Mouse (Mus musculus): ENCODE measurements around the gene S100a5. TPM values are rescaled to one million over a fixed set of nuclear protein-coding genes. Genes with fewer than 3 reads are reported as not detected.
A peak's percentile ranks its signal among the peaks of the same experiment; 100 is the strongest.

S100a5 gene
- polyA plus RNA-seq, 1 experiment: not detected

GRCm38 (mm10) chr3:90611494-90611893 lies 3.2 kb downstream of the S100a5 start:
- DNase-seq: no peak
- TF ChIP-seq CTCF (IDR thresholded peaks at IDR 0.05; ENCODE audit: borderline replicate concordance, insufficient read depth, low read depth, low read length): no peak
- no peak for TF ChIP-seq POLR2A (IDR thresholded peaks at IDR 0.05; ENCODE audit: borderline replicate concordance, insufficient read depth, low read length)
- 0 out of 2 replicates have a peak, but pooled peaks cover 2% of the 10 kb centered on the region for H3K27me3 ChIP-seq (ENCODE audit: control insufficient read depth, insufficient read depth, low read length)
- H3K27ac ChIP-seq (ENCODE audit: insufficient read depth, low read length): no peak overlapping the region
- H3K4me3 ChIP-seq (replicated peaks; ENCODE audit: insufficient read depth, low read depth, low read length): no peak overlapping the region
- whole genome bisulfite sequencing: 87% methylated on average over 3 of the region's 3 CpGs
- H3K4me1 ChIP-seq (ENCODE audit: control insufficient read depth, insufficient read depth, low read length): peaks cover 5% of the 10 kb centered on the region

- WGBS: 74% methylated on average over 4 of the region's 4 CpGs
- H3K27ac ChIP-seq (ENCODE audit: insufficient read depth, low read length): no peak overlapping the region
- H3K4me1 ChIP-seq (ENCODE audit: control insufficient read depth, insufficient read depth, low read length): peaks cover 5% of the 10 kb centered on the region
- no peak overlapping the region for H3K4me3 ChIP-seq (replicated peaks; ENCODE audit: insufficient read depth, low read depth, low read length)
- H3K27me3 ChIP-seq (ENCODE audit: control insufficient read depth, insufficient read depth, low read length): 0 out of 2 replicates have a peak, but pooled peaks cover 2% of the 10 kb centered on the region
- DNase-seq: no peak
- TF ChIP-seq CTCF (IDR thresholded peaks at IDR 0.05; ENCODE audit: borderline replicate concordance, insufficient read depth, low read depth, low read length) (no peak), POLR2A (IDR thresholded peaks at IDR 0.05; ENCODE audit: borderline replicate concordance, insufficient read depth, low read length) (no peak)
Observed at GRCm38 (mm10) chr3:90612061-90612460, 3.7 kb downstream of the S100a5 start.

DNA sequence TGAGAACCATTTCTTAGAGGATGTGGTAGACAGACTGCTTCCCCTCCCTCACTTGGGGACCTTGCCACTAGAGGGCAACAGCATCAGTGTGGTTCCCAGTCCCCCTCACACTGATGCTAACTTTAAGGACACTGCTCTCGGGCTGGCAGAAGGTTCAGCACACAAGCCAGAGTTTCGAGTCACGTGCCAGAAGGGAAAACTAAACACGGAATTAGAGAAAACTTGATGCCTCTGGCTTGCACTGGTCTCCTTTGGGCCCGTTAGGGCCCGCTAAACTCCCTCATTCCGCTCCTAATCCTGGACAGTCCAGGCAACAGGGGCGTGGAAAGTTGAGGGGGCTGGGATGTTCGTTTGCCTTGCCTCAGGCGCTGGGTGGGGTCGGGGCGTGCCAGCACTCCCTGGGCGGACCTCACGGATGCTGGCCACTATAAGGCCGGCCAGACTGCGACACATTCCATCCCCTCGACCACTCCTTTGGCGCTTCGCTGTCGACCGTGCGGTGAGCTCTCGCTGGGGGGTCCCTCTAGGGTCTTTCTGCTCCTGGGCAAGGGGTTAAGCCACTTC lies 4.5 kb downstream of the S100a5 start, which contains the start of gene S100a6:
Gene S100a6, plus strand, starts transcription at position 155 of the 564 bp plus-strand sequence.
- H3K4me3 ChIP-seq (replicated peaks; ENCODE audit: insufficient read depth, low read depth, low read length): peak within 1 kb of the TSS; percentile 26
- no peak within 1 kb of the TSS for H3K27ac ChIP-seq (ENCODE audit: insufficient read depth, low read length)
- DNase-seq: peak in 1 of 2 experiments; percentile 8
- 1% methylated on average over 23 of the region's 23 CpGs for WGBS
- 0 out of 2 replicates have a peak, but pooled peaks cover 2% of the 10 kb centered on the region for H3K27me3 ChIP-seq (ENCODE audit: control insufficient read depth, insufficient read depth, low read length)
- peaks cover 5% of the 10 kb centered on the region for H3K4me1 ChIP-seq (ENCODE audit: control insufficient read depth, insufficient read depth, low read length)
- peak; percentile 63 for TF ChIP-seq CTCF (IDR thresholded peaks at IDR 0.05; ENCODE audit: borderline replicate concordance, insufficient read depth, low read depth, low read length)
- TF ChIP-seq POLR2A (IDR thresholded peaks at IDR 0.05; ENCODE audit: borderline replicate concordance, insufficient read depth, low read length): no peak

- Histone ChIP-seq H3K27ac (ENCODE audit: insufficient read depth, low read length) (no peak overlapping the region), H3K27me3 (ENCODE audit: control insufficient read depth, insufficient read depth, low read length) (0 out of 2 replicates have a peak, but pooled peaks cover 2% of the 10 kb centered on the region), H3K4me1 (ENCODE audit: control insufficient read depth, insufficient read depth, low read length) (peaks cover 5% of the 10 kb centered on the region), H3K4me3 (replicated peaks; ENCODE audit: insufficient read depth, low read depth, low read length) (no peak overlapping the region)
- TF ChIP-seq CTCF (IDR thresholded peaks at IDR 0.05; ENCODE audit: borderline replicate concordance, insufficient read depth, low read depth, low read length): no peak
- no peak for TF ChIP-seq POLR2A (IDR thresholded peaks at IDR 0.05; ENCODE audit: borderline replicate concordance, insufficient read depth, low read length)
- WGBS: 79% methylated on average over 7 of the region's 7 CpGs
- no peak for DNase-seq
Observed at GRCm38 (mm10) chr3:90613461-90614147, 5.3 kb downstream of the S100a5 start.

GRCm38 (mm10) chr3:90614148-90614530 lies 5.8 kb downstream of the S100a5 start:
- DNase-seq: no peak
- Histone ChIP-seq H3K27ac (ENCODE audit: insufficient read depth, low read length) (no peak overlapping the region), H3K4me3 (replicated peaks; ENCODE audit: insufficient read depth, low read depth, low read length) (no peak overlapping the region), H3K4me1 (ENCODE audit: control insufficient read depth, insufficient read depth, low read length) (peaks cover 5% of the 10 kb centered on the region), H3K27me3 (ENCODE audit: control insufficient read depth, insufficient read depth, low read length) (0 out of 2 replicates have a peak, but pooled peaks cover 2% of the 10 kb centered on the region)
- WGBS: 88% methylated on average over 6 of the region's 6 CpGs
- TF ChIP-seq POLR2A (IDR thresholded peaks at IDR 0.05; ENCODE audit: borderline replicate concordance, insufficient read depth, low read length): no peak
- TF ChIP-seq CTCF (IDR thresholded peaks at IDR 0.05; ENCODE audit: borderline replicate concordance, insufficient read depth, low read depth, low read length): no peak

DNA sequence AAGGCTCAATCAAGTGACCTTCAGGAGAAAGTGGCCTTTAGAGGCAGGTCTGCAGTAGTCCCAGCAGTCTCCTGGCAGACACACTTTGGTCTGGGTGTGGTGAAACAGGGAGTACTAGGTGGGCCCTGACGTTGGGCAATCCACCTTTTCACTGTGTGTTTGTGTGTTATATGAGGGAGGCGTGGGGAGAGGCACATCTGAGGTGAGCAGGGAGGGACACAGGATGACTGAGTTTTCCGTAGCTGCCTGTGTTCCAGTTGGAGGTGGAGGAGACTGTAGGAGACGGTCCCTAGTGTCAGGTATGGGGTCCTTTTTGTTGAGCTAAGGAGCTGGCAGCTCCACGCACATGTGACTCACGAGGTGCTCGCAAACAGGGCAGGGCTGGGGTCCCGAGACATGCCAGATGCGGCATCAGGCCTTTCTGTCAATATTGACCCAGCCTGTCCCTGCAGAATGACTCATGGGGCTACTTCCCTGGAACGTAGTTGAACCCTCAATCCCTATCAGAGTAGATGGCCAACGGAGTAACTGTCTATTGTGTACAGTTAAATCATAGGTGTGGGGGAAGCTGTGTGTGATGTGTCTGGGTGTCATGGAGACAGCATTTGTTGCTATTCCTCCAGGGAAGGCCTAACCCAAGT lies 6.4 kb downstream of the S100a5 start:
- Histone ChIP-seq H3K27me3 (ENCODE audit: control insufficient read depth, insufficient read depth, low read length) (0 out of 2 replicates have a peak, but pooled peaks cover 2% of the 10 kb centered on the region), H3K4me1 (ENCODE audit: control insufficient read depth, insufficient read depth, low read length) (peaks cover 5% of the 10 kb centered on the region), H3K4me3 (replicated peaks; ENCODE audit: insufficient read depth, low read depth, low read length) (no peak overlapping the region), H3K27ac (ENCODE audit: insufficient read depth, low read length) (no peak overlapping the region)
- WGBS: 84% methylated on average over 11 of the region's 11 CpGs
- no peak for TF ChIP-seq POLR2A (IDR thresholded peaks at IDR 0.05; ENCODE audit: borderline replicate concordance, insufficient read depth, low read length)
- TF ChIP-seq CTCF (IDR thresholded peaks at IDR 0.05; ENCODE audit: borderline replicate concordance, insufficient read depth, low read depth, low read length): no peak
- DNase-seq: no peak

DNA sequence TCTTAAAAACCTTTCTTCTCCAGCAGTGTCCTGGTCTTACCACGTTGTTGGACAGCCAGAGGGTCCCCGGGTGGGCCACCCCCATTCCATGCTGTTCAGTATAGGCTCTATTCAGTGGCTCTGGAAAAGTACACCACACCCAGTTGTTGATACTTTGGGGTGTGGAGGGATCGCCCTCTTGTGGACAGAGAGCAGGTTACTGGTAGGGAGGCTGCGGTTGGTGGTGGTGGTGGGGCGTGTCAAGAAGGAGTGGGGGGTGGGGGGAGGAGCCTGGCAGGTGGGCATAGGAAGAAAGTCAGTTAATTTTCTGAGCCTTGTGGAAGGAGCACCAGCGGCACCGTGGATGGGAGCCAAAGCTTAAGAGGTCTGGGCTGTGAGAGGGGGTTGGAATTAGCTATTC lies 7.1 kb downstream of the S100a5 start:
- Histone ChIP-seq H3K4me3 (replicated peaks; ENCODE audit: insufficient read depth, low read depth, low read length) (no peak overlapping the region), H3K27ac (ENCODE audit: insufficient read depth, low read length) (no peak overlapping the region), H3K4me1 (ENCODE audit: control insufficient read depth, insufficient read depth, low read length) (peaks cover 5% of the 10 kb centered on the region), H3K27me3 (ENCODE audit: control insufficient read depth, insufficient read depth, low read length) (0 out of 2 replicates have a peak, but pooled peaks cover 2% of the 10 kb centered on the region)
- peak; percentile 33 to 48 for DNase-seq
- WGBS: 9% methylated on average over 7 of the region's 7 CpGs
- TF ChIP-seq CTCF (IDR thresholded peaks at IDR 0.05; ENCODE audit: borderline replicate concordance, insufficient read depth, low read depth, low read length) (peak; percentile 58; the same call in 1 of the 2 replicates), POLR2A (IDR thresholded peaks at IDR 0.05; ENCODE audit: borderline replicate concordance, insufficient read depth, low read length) (no peak)
